Mouse (Mus musculus) forebrain, embryonic 10.5 days (tissue): ENCODE measurements around the gene Arhgap25. TPM values are rescaled to one million over a fixed set of nuclear protein-coding genes. Genes with fewer than 3 reads are reported as not detected.

ENCODE experiments used
- DNase-seq: peaks from one replicate; pipeline ENCODE4 v3.0.0-alpha.2; 2017; ENCODE audit warnings: low spot score; ENCODE audit errors: extremely low spot score
- H3K27ac ChIP-seq: fragments of 300-500 bp; sonication (generic); 2 replicates; pipeline ENCODE4 v1.5.1; 2016; ENCODE audit warnings: mild to moderate bottlenecking
- H3K27me3 ChIP-seq: fragments of 300-500 bp; sonication (generic); 2 replicates; pipeline ENCODE4 v1.6.1; 2016; ENCODE audit warnings: mild to moderate bottlenecking; ENCODE audit not compliant: poor library complexity, severe bottlenecking
- H3K36me3 ChIP-seq: fragments of 300-500 bp; sonication (generic); replicated peaks from 2 replicates; pipeline ENCODE4 v1.6.1; 2016; ENCODE audit warnings: mild to moderate bottlenecking, moderate library complexity
- H3K4me1 ChIP-seq: fragments of 300-500 bp; sonication (generic); 2 replicates; pipeline ENCODE4 v1.6.1; 2016
- H3K4me3 ChIP-seq: fragments of 300-500 bp; sonication (generic); 2 replicates; pipeline ENCODE4 v1.5.1; 2016; ENCODE audit warnings: mild to moderate bottlenecking, moderate library complexity
- H3K9me3 ChIP-seq: fragments of 300-500 bp; sonication (generic); 2 replicates; pipeline ENCODE4 v1.6.1; 2016; ENCODE audit warnings: mild to moderate bottlenecking, moderate library complexity
- WGBS: fragments of 180-500 bp; shearing (Covaris S2); methylation state at CpG from one replicate; pipeline ENCODE4 v1.1.7; 2016; 5-methylcytosine and 5-hydroxymethylcytosine counted together
- polyA plus RNA-seq: library from polyadenylated mRNA; unstranded; fragments of >200 nt; fragmentation: Nextera tagmentation; extraction: Ambion mirVana; gene quantifications from 2 replicates; pipeline ENCODE4 v1.2.1, GENCODE M21; 2016

The Arhgap25 gene
- polyA plus RNA-seq, 1 experiment from 2014 or later = 1.9 TPM

GRCm38 (mm10) chr6:87412011-87412410, 121.0 kb downstream of the Arhgap25 start:
- H3K4me3 ChIP-seq = no peak overlapping the region
- H3K36me3 ChIP-seq = no peaks in the 10 kb centered on the region
- peaks cover 4% of the 10 kb centered on the region for H3K4me1 ChIP-seq
- no peaks in the 10 kb centered on the region for H3K9me3 ChIP-seq
- DNase-seq = no peak
- WGBS = 38% methylated on average over 3 of the region's 3 CpGs
- H3K27me3 ChIP-seq = no peaks in the 10 kb centered on the region
- no peak overlapping the region for H3K27ac ChIP-seq

Other genes starting within 250 kb of the Arhgap25 start
- gene Antxr1, start 197.4 kb downstream of the Arhgap25 start, polyA plus RNA-seq = 3.7 and 4.3 TPM in 2 replicates
- gene Gkn1, start 182.3 kb downstream of the Arhgap25 start, polyA plus RNA-seq = not detected in 2 replicates
- not detected in 2 replicates for gene Gkn2, start 159.9 kb downstream of the Arhgap25 start, polyA plus RNA-seq
- not detected in 2 replicates for gene Gkn3, start 144.3 kb downstream of the Arhgap25 start, polyA plus RNA-seq
- not detected in 2 replicates for gene Bmp10, start 104.3 kb downstream of the Arhgap25 start, polyA plus RNA-seq
- gene Prokr1, start 57.5 kb upstream of the Arhgap25 start, polyA plus RNA-seq = 2.3 and 3.2 TPM in 2 replicates
- gene Aplf, start 138.9 kb upstream of the Arhgap25 start, polyA plus RNA-seq = 12.9 and 13.0 TPM in 2 replicates
- 0.84 TPM in 2 replicates for gene Efcc1, start 197.6 kb upstream of the Arhgap25 start, polyA plus RNA-seq
- gene Gp9, start 244.8 kb upstream of the Arhgap25 start, polyA plus RNA-seq = 2.5 and 3.2 TPM in 2 replicates